Mouse (Mus musculus) E14TG2a.4 (cell line): Measurements from ENCODE around the gene Gpr6.

Source experiments
- CTCF ChIP-seq: conservative IDR thresholded peaks from 2 replicates; pipeline ENCODE4 v1.5.1; 2014; ENCODE audit warnings: low read length
- POU5F1 ChIP-seq: IDR thresholded peaks from 2 replicates; pipeline ENCODE4 v1.6.1; 2014; ENCODE audit warnings: low read length, borderline replicate concordance

DNA sequence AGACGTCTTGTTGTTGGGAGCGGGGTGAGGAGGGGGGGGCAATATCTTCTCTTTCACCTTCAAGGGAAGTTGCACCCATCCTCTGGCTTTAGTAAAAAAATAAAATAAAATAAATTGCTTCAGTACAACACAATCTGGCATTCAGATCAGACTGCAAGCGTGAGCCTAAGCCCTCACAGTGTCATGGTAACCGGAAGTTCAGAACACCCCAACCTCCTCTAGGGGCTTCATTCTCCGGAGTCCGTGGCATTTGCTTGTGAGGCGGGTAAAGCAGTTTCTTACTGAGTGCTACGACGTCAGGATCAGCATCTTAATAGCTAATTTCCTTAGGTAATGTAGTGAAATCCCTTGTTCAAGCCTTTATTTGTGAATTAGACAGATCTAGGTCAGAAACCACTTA lies 30.6 kb downstream of the Gpr6 start:
- no peak for TF ChIP-seq CTCF
- no peak for TF ChIP-seq POU5F1
